Mouse (Mus musculus): ENCODE results near the gene Zfp341.

DNA sequence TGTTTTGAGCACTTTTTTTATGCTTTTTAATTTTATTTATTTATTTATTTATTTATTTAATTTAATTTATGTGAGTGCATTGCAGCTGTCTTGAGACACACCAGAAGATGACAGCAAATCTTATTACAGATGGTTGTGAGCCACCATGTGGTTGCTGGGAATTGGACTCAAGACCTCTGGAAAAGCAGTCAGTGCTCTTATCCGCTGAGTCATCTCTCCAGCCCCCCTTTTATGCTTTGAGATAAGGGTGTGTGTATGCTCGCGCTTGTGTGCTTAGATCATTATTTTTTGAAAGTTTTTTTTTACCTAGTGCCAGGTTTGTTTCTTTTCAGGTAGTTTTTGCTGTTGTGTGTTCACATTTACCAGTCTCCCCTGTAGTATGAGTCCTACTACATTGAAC, 65.9 kb downstream of the Zfp341 start:
- TF ChIP-seq POLR2A (IDR thresholded peaks at IDR 0.05; ENCODE audit: low read depth, low read length) (no peak), CTCF (IDR thresholded peaks at IDR 0.05; ENCODE audit: extremely low read depth, insufficient read depth, insufficient read length, insufficient replicate concordance) (no peak)
